Mouse (Mus musculus) heart, adult 2 months (tissue): ENCODE results near the gene Nudt4.

ENCODE experiments used
- CTCF ChIP-seq: fragments of 200-600 bp; IDR thresholded peaks from 2 replicates; pipeline ENCODE4 v1.8.1; 2022; ENCODE audit warnings: antibody characterized with exemption, mild to moderate bottlenecking, moderate library complexity
- EP300 ChIP-seq: fragments of 200-500 bp; IDR thresholded peaks from 2 replicates; pipeline ENCODE4 v1.6.1; 2011; ENCODE audit warnings: low read depth, low read length, control low read depth; ENCODE audit not compliant: insufficient read depth
- POLR2A ChIP-seq: fragments of 200-500 bp; IDR thresholded peaks from 2 replicates; pipeline ENCODE4 v1.6.1; 2011; ENCODE audit warnings: mild to moderate bottlenecking, low read depth, low read length, control low read depth; ENCODE audit not compliant: insufficient read depth

DNA sequence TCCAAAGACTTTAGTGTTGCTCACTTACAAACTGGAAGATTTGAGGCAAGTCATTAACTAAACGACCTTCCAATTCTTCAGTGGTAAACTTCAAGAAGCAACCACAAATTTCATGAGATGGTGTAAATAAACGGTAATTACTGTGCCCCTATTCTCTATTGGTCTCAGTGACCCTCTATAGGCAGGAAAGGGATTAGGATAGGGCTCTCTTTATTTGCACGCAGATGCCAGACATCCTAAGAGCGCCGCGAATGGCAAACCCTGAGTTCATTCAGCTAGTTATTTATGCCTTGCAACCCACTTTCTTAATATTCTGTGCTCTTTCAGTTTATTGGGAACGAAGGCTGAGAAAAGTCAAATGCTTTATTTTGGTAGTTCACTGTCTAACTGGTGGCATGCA is 62.9 kb downstream of the Nudt4 start:
- TF ChIP-seq POLR2A (no peak), CTCF (no peak), EP300 (no peak)
